Comparison of ENCODE assay signal across 19 mouse cellular contexts in genomic region chr2:167999145-167999743, GRCm38 (mm10). TPM values are rescaled to one million over a fixed set of nuclear protein-coding genes. Genes with fewer than 3 reads are reported as not detected.
DNase-seq lines count a peak whose midpoint lies in the region; ATAC-seq and TF ChIP-seq lines count a peak whose summit lies in the region.
"Had no signal": no experiment of that assay in that cellular context is flagged by ENCODE, and none has a peak within 500 bp of the region (broad histone marks: within the 10 kb centered on the region; RNA-seq: fewer than 3 reads in every experiment).

No protein-coding gene starts in this region.

- dilution Hi-C loops in CH12.LX (cut with MboI; ENCODE audit: extremely low pct_ligation_motif_present, extremely low pct_unique_long_range_greater_than_20kb, low sequenced_read_pairs): no loop called here

- no peaks in the 10 kb centered on the region for H3K36me3 ChIP-seq in liver, adult 2 months (ENCODE audit: control insufficient read depth, insufficient read depth, low read length)
- H3K36me3 ChIP-seq in liver, embryonic 12.5 days: peaks cover 8% of the 10 kb centered on the region
- no peaks in the 10 kb centered on the region for H3K36me3 ChIP-seq in CH12.LX (replicated peaks in 1 of 2; ENCODE audit: control insufficient read depth in 1 of 2, insufficient read depth in 1 of 2, low read length in 1 of 2)
- H3K36me3 ChIP-seq: embryonic facial prominence, embryonic 10.5 days; forebrain, embryonic 15.5 days; G1E; hindbrain, embryonic 15.5 days; kidney, embryonic 15.5 days; midbrain, embryonic 15.5 days; neural tube, embryonic 12.5 days had no signal

- no peaks in the 10 kb centered on the region for H3K79me2 ChIP-seq in liver, adult 2 months (ENCODE audit: control insufficient read depth, insufficient read depth, low read length)
- no peaks in the 10 kb centered on the region for H3K79me2 ChIP-seq in CH12.LX (replicated peaks; ENCODE audit: control insufficient read depth, extremely low read depth, insufficient read depth, poor library complexity, severe bottlenecking)

- no peak overlapping the region for H3K4me3 ChIP-seq in gastrocnemius, adult 2 months
- H3K4me3 ChIP-seq in liver, adult 2 months (ENCODE audit: insufficient read depth, low read depth, low read length): no peak overlapping the region
- no peak overlapping the region for H3K4me3 ChIP-seq in liver, embryonic 12.5 days
- no peak overlapping the region for H3K4me3 ChIP-seq in CH12.LX (replicated peaks in 1 of 3; ENCODE audit: low read depth in 2 of 3, low read length in 2 of 3, poor library complexity in 1 of 3)
- H3K4me3 ChIP-seq: embryonic facial prominence, embryonic 10.5 days; erythroblast, embryonic 14.5 days; forebrain, embryonic 15.5 days; hindbrain, embryonic 15.5 days; kidney, embryonic 15.5 days; midbrain, embryonic 15.5 days; neural tube, embryonic 12.5 days had no signal

- TF ChIP-seq RAD21 in CH12.LX (IDR thresholded peaks at IDR 0.05; ENCODE audit: low read depth, low read length): peak; percentile 41

- intact Hi-C loops in gastrocnemius, adult 2 months (cut with DNase I): no loop called here

- peaks cover 4% of the 10 kb centered on the region; the same call in 1 of the 2 replicates for H3K4me1 ChIP-seq in liver, adult 2 months (ENCODE audit: control insufficient read depth, insufficient read depth, low read length)
- H3K4me1 ChIP-seq in liver, embryonic 12.5 days: peaks cover 18% of the 10 kb centered on the region
- H3K4me1 ChIP-seq in CH12.LX (ENCODE audit: control insufficient read depth in 1 of 2, insufficient read depth in 2 of 2): peaks cover 27 to 46% of the 10 kb centered on the region in 2 experiments
- H3K4me1 ChIP-seq: forebrain, embryonic 15.5 days; hindbrain, embryonic 15.5 days; midbrain, embryonic 15.5 days; neural tube, embryonic 12.5 days had no signal

- no peak for TF ChIP-seq EP300 in CH12.LX (IDR thresholded peaks at IDR 0.05; ENCODE audit: low read length)

- peak; percentile 24; the same call in 1 of the 2 replicates for TF ChIP-seq CTCF in gastrocnemius, adult 2 months (IDR thresholded peaks at IDR 0.05)
- TF ChIP-seq CTCF in liver, adult 2 months (IDR thresholded peaks at IDR 0.05; ENCODE audit: low read depth, low read length): 0 out of 2 replicates have a peak, but pooled peaks have one; percentile 28
- TF ChIP-seq CTCF in CH12.LX (conservative IDR thresholded peaks at IDR 0.05 in 1 of 2, IDR thresholded peaks at IDR 0.05 in 1 of 2; ENCODE audit: low read depth in 2 of 2, low read length in 2 of 2): peak in 1 of 2 experiments; percentile 52; a peak in 2 of 4 replicates

- no peak for ATAC-seq in liver, embryonic 12.5 days
- 0 out of 2 replicates have a peak, but pooled peaks have one; percentile 28 for ATAC-seq in common myeloid progenitor, adult 5-6 weeks (replicated peaks; ENCODE audit: low read depth, poor library complexity, severe bottlenecking)
- ATAC-seq: activated CD4-positive, CD25-positive, alpha-beta regulatory T cell, adult 4 months; forebrain, embryonic 15.5 days; midbrain, embryonic 15.5 days had no signal

- H3K4me2 ChIP-seq in liver, embryonic 12.5 days: no peak overlapping the region
- no peak overlapping the region for H3K4me2 ChIP-seq in CH12.LX (ENCODE audit: insufficient read depth, low read depth, poor library complexity, severe bottlenecking)
- H3K4me2 ChIP-seq: forebrain, embryonic 15.5 days; hindbrain, embryonic 15.5 days; kidney, embryonic 15.5 days; midbrain, embryonic 15.5 days; neural tube, embryonic 12.5 days had no signal

- no peak for TF ChIP-seq POLR2A in liver, adult 2 months (IDR thresholded peaks at IDR 0.05; ENCODE audit: extremely low read depth, insufficient read depth, low read length)
- TF ChIP-seq POLR2A in CH12.LX (IDR thresholded peaks at IDR 0.05; ENCODE audit: low read depth, low read length): no peak

- no peaks in the 10 kb centered on the region for H3K9me3 ChIP-seq in liver, embryonic 12.5 days (replicated peaks)
- H3K9me3 ChIP-seq in CH12.LX (replicated peaks; ENCODE audit: low read length): peaks cover 19% of the 10 kb centered on the region
- H3K9me3 ChIP-seq: G1E had no signal

- DNase-seq in gastrocnemius, adult 2 months: no peak
- DNase-seq in gastrocnemius, postnatal 4 days (ENCODE audit: low spot score in 2 of 2): no peak
- DNase-seq in liver, adult 2 months (ENCODE audit: extremely low read depth, low read depth, low spot score): no peak
- DNase-seq in CH12.LX (ENCODE audit: extremely low read depth): no peak
- no peak for DNase-seq in thymus, postnatal 25 days
- no peak for DNase-seq in adrenal gland, adult 18-20 months (ENCODE audit: low spot score in 2 of 2)
- DNase-seq: cerebellum, postnatal 10 days; right cerebral cortex, postnatal 14 days had no signal

- no peaks in the 10 kb centered on the region for H3K27me3 ChIP-seq in liver, adult 2 months (ENCODE audit: control insufficient read depth, insufficient read depth, low read length)
- peaks cover 20% of the 10 kb centered on the region; the same call in 1 of the 2 replicates for H3K27me3 ChIP-seq in liver, embryonic 12.5 days (replicated peaks)
- peaks cover 52% of the 10 kb centered on the region for H3K27me3 ChIP-seq in CH12.LX (replicated peaks)
- H3K27me3 ChIP-seq: forebrain, embryonic 15.5 days; hindbrain, embryonic 15.5 days; kidney, embryonic 15.5 days; midbrain, embryonic 15.5 days; neural tube, embryonic 12.5 days had no signal

- 89% methylated on average over 3 of the region's 3 CpGs for WGBS in liver, adult 2 months
- WGBS in liver, embryonic 12.5 days (ENCODE audit: insufficient replicate concordance): 71% methylated on average over 3 of the region's 3 CpGs

- H3K9ac ChIP-seq in liver, adult 2 months (ENCODE audit: low read depth, low read length): no peak overlapping the region
- H3K9ac ChIP-seq in liver, embryonic 12.5 days: no peak overlapping the region
- H3K9ac ChIP-seq in CH12.LX (ENCODE audit: insufficient read depth, low read depth): no peak overlapping the region
- H3K9ac ChIP-seq: forebrain, embryonic 15.5 days; hindbrain, embryonic 15.5 days; kidney, embryonic 15.5 days; midbrain, embryonic 15.5 days; neural tube, embryonic 12.5 days had no signal

- in situ Hi-C loops in CH12.LX (cut with MboI; ENCODE audit: low pct_ligation_motif_present, low pct_unique_long_range_greater_than_20kb, low sequenced_read_pairs): no loop called here

- no peak overlapping the region for H3K27ac ChIP-seq in gastrocnemius, adult 2 months
- H3K27ac ChIP-seq in liver, adult 2 months (replicated peaks; ENCODE audit: insufficient read depth, low read depth, low read length): no peak overlapping the region
- H3K27ac ChIP-seq in liver, embryonic 12.5 days: no peak overlapping the region
- H3K27ac ChIP-seq in CH12.LX (ENCODE audit: insufficient read depth, low read depth): no peak overlapping the region
- H3K27ac ChIP-seq: embryonic facial prominence, embryonic 10.5 days; forebrain, embryonic 15.5 days; hindbrain, embryonic 15.5 days; kidney, embryonic 15.5 days; midbrain, embryonic 15.5 days; neural tube, embryonic 12.5 days had no signal

TF ChIP-seq in CH12.LX, 34 proteins besides CTCF, POLR2A, EP300 and RAD21:
- TF ChIP-seq SMC3 (IDR thresholded peaks at IDR 0.05; ENCODE audit: low read depth, low read length) (peak; percentile 15; the same call in 1 of the 2 replicates), RCOR1 (conservative IDR thresholded peaks at IDR 0.05; ENCODE audit: low read depth, low read length) (no peak)

RNA-seq across cellular contexts. Expression of gene Ripor3, which starts 11.2 kb away (rescaled TPM):
- under 1 TPM; 0.20 to 0.33 TPM for total RNA-seq in gastrocnemius, adult 2 months (2021)
- total RNA-seq in gastrocnemius, postnatal 4 days (2021): 1 to 10 TPM; 5.7 to 7.9 TPM
- 0.92 and 0.94 TPM in 2 replicates for total RNA-seq in liver, adult 2 months (2014; rRNA removed)
- polyA plus RNA-seq in liver, adult 2 months (2012; rRNA removed): 1.4 and 1.9 TPM in 2 replicates
- 2.4 and 2.9 TPM in 2 replicates for polyA plus RNA-seq in liver, embryonic 12.5 days (2016; fragmentation: Nextera tagmentation; extraction: Ambion mirVana)
- 0.17 TPM in 1 of 2 replicates, not detected in the other for total RNA-seq in CH12.LX (2012; rRNA removed)
- not detected in 2 replicates for total RNA-seq in CH12.LX (2014; rRNA removed)
- not detected in 2 replicates for polyA plus RNA-seq in CH12.LX (2012; ENCODE audit: insufficient read length, low read depth)
- 0.09 TPM in 1 of 2 replicates, not detected in the other for total RNA-seq in common myeloid progenitor, adult 5-6 weeks (2017)
- 1 to 10 TPM; 1.8 TPM for total RNA-seq in adrenal gland, adult 18-20 months (2021)
